Mouse (Mus musculus) liver, adult 2 months (tissue): ENCODE measurements at regions not wholly inside any gene's neighbourhood (a gene's known extent, or its start where the extent isn't known, plus 50 kb on each side); places are given as distances from the start of the nearest gene placed in this dataset.

Experiments used
- DNase-seq: peaks from one replicate; pipeline ENCODE4 v3.0.0-alpha.2; 2011; ENCODE audit warnings: low read depth, low spot score; ENCODE audit errors: extremely low read depth
- H3K27ac ChIP-seq: fragments of 200-500 bp; replicated peaks from 2 replicates; pipeline ENCODE4 v1.5.1; 2012; ENCODE audit warnings: low read depth, mild to moderate bottlenecking, control low read depth, inconsistent platforms, low read length; ENCODE audit not compliant: insufficient read depth
- H3K27me3 ChIP-seq: fragments of 200-500 bp; 2 replicates; pipeline ENCODE4 v1.6.1; 2012; ENCODE audit warnings: mild to moderate bottlenecking, moderate library complexity, low read length, inconsistent platforms; ENCODE audit not compliant: control insufficient read depth, insufficient read depth
- H3K36me3 ChIP-seq: fragments of 200-500 bp; 2 replicates; pipeline ENCODE4 v1.6.1; 2012; ENCODE audit warnings: low read length, inconsistent platforms; ENCODE audit not compliant: control insufficient read depth, insufficient read depth
- H3K4me1 ChIP-seq: fragments of 200-500 bp; 2 replicates; pipeline ENCODE4 v1.6.1; 2011; ENCODE audit warnings: low read length; ENCODE audit not compliant: control insufficient read depth, insufficient read depth
- H3K4me3 ChIP-seq: fragments of 200-500 bp; 2 replicates; pipeline ENCODE4 v1.5.1; 2011; ENCODE audit warnings: low read depth, mild to moderate bottlenecking, control low read depth, low read length, moderate library complexity; ENCODE audit not compliant: insufficient read depth
- H3K79me2 ChIP-seq: fragments of 200-500 bp; 2 replicates; pipeline ENCODE4 v1.6.1; 2012; ENCODE audit warnings: inconsistent platforms, mild to moderate bottlenecking, low read length, moderate library complexity; ENCODE audit not compliant: control insufficient read depth, insufficient read depth
- H3K9ac ChIP-seq: fragments of 200-500 bp; 2 replicates; pipeline ENCODE4 v1.6.1; 2012; ENCODE audit warnings: low read depth, mild to moderate bottlenecking, control low read depth, inconsistent platforms, low read length
- CTCF ChIP-seq: fragments of 200-500 bp; IDR thresholded peaks from 2 replicates; pipeline ENCODE4 v1.5.1; 2011; ENCODE audit warnings: low read depth, low read length, control low read depth
- POLR2A ChIP-seq: fragments of 200-500 bp; IDR thresholded peaks from 2 replicates; pipeline ENCODE4 v1.6.1; 2011; ENCODE audit warnings: low read length, control low read depth; ENCODE audit not compliant: insufficient read depth; ENCODE audit errors: extremely low read depth
- WGBS: fragments of 180-500 bp; shearing (Covaris S2); methylation state at CpG from one replicate; pipeline ENCODE4 v1.1.7; 2018; 5-methylcytosine and 5-hydroxymethylcytosine counted together

DNA sequence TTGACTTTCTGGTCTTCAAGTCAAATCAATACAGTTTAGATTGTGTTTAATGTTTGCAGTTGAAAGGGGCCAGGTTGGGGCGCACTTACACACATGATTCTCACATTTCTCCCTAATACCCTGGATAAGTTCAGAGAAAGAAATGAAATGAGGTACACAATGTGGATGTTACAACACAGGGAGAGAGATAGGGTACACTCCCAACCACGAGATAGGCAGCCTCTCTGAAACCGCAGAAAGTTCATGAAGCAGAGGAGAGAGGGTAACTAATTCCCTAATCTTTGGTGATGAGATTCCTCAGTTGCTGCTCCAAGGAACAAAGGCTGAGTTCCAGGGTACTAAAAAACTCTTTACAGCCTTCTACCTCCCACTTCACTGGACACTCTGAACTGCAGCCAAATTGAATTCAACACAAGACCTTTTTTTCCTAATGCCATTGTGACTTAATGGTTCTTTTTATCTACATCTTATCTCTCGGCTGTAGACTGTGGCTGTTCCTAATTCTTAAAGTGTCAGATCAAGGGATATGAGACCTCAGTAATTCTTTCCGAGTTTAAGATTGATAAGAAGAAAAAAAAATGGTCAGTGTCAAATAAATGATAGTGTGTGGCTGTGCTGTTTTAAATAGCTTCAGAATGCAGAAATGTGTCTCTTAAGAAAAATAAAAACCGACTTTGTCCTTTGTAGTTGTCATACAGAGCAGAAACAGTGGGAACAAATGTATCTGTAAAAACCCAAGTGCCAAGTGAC lies 193.8 kb upstream of the Atp2b1 start:
- 62% methylated on average over 6 of the region's 6 CpGs for WGBS
- Histone ChIP-seq H3K27me3 (no peaks in the 10 kb centered on the region), H3K36me3 (no peaks in the 10 kb centered on the region), H3K79me2 (no peaks in the 10 kb centered on the region), H3K9ac (no peak overlapping the region), H3K27ac (no peak overlapping the region), H3K4me1 (no peaks in the 10 kb centered on the region), H3K4me3 (no peak overlapping the region)
- TF ChIP-seq POLR2A (no peak), CTCF (no peak)
- no peak for DNase-seq

DNA sequence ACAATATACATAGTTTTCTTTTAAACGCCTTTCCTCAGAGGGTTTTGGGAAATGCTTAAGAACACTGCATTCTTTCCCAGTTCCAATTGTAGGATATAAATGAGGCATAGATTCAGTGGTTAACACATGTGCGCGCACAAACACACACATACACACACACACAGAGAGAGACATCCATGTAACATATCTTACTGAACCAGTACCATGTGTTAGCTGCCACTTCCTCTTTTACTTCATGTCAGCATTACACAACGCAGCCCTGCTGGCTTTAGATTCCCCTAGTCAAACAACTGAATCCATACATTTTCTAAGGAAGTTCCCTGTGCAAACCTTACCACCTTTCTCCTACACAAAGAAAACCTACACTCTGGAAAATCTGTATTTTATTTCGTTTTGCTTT lies 189.1 kb upstream of the Atp2b1 start:
- Histone ChIP-seq H3K27me3 (no peaks in the 10 kb centered on the region), H3K9ac (no peak overlapping the region), H3K27ac (no peak overlapping the region), H3K4me3 (no peak overlapping the region), H3K4me1 (no peaks in the 10 kb centered on the region), H3K36me3 (no peaks in the 10 kb centered on the region), H3K79me2 (no peaks in the 10 kb centered on the region)
- no peak for TF ChIP-seq POLR2A
- no peak for TF ChIP-seq CTCF
- 78% methylated on average over 5 of the region's 5 CpGs for WGBS
- DNase-seq: no peak

DNA sequence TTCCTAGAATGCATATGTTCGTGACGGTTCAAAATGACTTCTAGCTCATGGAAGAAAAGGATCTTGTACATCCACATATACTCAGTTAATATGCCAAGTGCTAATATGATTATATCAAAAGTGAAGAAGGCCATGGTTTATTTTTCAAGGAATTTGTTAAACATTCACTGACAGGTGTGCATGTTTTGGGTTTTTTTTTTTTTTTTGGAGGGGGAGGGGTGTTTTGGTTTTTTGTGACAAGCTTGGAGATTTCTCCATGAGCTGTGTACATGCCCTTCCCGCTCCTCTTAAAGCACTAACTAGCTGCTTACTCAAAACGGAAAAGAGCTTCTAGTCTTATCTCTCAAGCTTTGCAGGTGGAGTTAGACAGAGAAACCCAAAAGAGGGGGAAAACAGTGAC lies 187.1 kb upstream of the Atp2b1 start:
- H3K27ac ChIP-seq: no peak overlapping the region
- no peaks in the 10 kb centered on the region for H3K79me2 ChIP-seq
- no peaks in the 10 kb centered on the region for H3K4me1 ChIP-seq
- WGBS: 90% methylated on average over 4 of the region's 4 CpGs
- no peak for DNase-seq
- TF ChIP-seq POLR2A (no peak), CTCF (no peak)
- H3K27me3 ChIP-seq: no peaks in the 10 kb centered on the region
- no peaks in the 10 kb centered on the region for H3K36me3 ChIP-seq
- H3K9ac ChIP-seq: no peak overlapping the region
- no peak overlapping the region for H3K4me3 ChIP-seq

DNA sequence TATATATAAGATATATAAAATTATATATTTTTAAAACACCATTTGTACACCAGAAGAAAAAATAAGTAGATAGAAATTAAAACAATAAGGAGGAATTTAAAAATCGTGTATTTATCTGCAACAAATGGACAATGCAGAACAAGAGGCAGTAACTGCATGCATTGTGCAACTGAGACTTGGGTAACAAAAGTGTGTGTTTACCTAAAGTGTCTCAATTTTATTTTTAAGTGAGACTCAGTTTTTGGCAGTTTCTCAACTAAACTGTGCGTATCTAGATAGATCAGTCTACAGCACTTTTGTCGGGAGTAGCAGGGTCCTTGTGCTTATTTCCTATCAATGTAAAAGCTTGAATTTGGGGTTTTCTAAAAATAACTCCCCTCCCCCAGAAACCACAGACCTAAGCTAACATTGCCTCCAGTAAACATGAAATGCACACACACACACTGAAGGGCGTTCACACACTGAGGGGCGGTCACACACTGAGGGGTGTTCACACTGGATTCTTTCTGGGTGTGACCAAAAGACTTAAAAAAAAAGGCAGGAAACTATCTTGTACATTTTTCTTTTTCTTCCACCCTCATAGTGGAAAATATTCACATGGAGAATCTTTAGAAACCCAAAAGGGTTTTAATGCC lies 185.7 kb upstream of the Atp2b1 start:
- 33% methylated on average over 5 of the region's 5 CpGs for WGBS
- H3K4me1 ChIP-seq: no peaks in the 10 kb centered on the region
- H3K4me3 ChIP-seq: no peak overlapping the region
- H3K9ac ChIP-seq: no peak overlapping the region
- peak; percentile 24 for DNase-seq
- H3K79me2 ChIP-seq: no peaks in the 10 kb centered on the region
- TF ChIP-seq POLR2A (no peak), CTCF (no peak)
- no peak overlapping the region for H3K27ac ChIP-seq
- no peaks in the 10 kb centered on the region for H3K27me3 ChIP-seq
- no peaks in the 10 kb centered on the region for H3K36me3 ChIP-seq

DNA sequence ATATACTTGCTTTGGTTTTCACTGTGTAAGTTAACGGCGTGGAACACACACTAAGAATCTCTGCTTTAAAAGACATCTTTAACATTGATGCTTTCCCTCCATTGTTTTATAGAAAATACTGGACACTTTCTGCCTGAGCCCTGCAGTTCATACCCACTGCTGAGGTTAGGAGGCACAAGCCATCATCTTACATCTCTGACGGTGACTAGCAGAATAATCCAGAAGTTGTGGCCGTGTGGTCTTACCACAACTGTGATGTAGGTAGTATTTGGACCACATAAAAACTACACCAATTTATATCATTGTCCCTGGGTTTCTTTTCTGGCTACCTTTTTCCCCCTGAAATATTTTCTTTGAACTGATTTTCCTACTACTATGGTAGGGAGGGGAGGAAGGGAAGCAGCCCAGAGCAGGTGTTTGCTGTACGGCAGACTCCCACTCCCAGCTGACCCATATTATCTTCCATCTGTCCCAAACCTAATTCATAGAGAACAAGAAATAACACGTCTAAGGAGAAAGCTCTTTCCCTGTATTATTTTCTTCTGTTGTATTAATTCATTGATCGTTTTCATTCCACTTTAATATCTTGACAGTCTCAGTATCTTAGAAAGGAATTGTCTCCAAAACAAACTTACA lies 180.1 kb upstream of the Atp2b1 start:
- TF ChIP-seq CTCF (no peak), POLR2A (no peak)
- DNase-seq: no peak
- no peaks in the 10 kb centered on the region for H3K4me1 ChIP-seq
- no peak overlapping the region for H3K4me3 ChIP-seq
- no peaks in the 10 kb centered on the region for H3K79me2 ChIP-seq
- H3K9ac ChIP-seq: no peak overlapping the region
- 88% methylated on average over 7 of the region's 7 CpGs for WGBS
- no peaks in the 10 kb centered on the region for H3K27me3 ChIP-seq
- H3K27ac ChIP-seq: no peak overlapping the region
- no peaks in the 10 kb centered on the region for H3K36me3 ChIP-seq

DNA sequence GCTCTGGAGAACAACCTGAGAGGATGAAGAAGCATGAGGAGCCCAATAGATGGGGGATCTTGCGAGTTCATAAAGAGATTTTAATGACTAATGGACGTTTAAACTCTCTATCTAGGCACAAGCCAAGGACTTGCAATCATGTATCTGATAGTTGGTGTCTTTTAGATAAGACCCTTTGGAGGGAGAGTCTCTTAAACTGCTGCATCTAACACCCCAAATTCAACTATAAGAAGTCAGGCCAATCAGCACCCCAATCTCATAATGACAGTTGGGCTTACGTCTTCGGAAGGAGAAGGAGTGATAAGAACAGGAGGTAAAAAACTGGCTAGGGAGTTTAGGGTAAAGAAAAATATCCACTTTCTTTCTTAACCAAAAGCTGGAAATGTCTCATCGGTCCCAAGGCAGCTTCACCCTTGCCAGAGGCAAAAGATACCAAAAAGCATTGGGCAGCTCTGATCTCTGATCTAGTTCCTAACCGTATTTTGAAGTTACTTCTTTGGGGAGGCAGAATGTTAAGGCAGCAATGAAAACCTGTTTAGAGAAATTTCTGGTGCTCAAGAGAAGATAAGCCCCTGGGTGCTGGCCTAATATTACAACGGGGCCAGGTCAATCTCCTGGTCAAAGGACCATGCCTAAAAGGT lies 173.6 kb upstream of the Atp2b1 start:
- 84% methylated on average over 7 of the region's 7 CpGs for whole genome bisulfite sequencing

More for the DNA sequence above, 173.6 kb upstream of the Atp2b1 start:
- Histone ChIP-seq H3K4me1 (peaks cover 5% of the 10 kb centered on the region; the same call in 1 of the 2 replicates), H3K79me2 (no peaks in the 10 kb centered on the region), H3K27ac (no peak overlapping the region), H3K9ac (no peak overlapping the region), H3K36me3 (no peaks in the 10 kb centered on the region), H3K4me3 (no peak overlapping the region), H3K27me3 (no peaks in the 10 kb centered on the region)
- DNase-seq: no peak
- TF ChIP-seq CTCF (no peak), POLR2A (no peak)
